Mouse (Mus musculus): Measurements from ENCODE around the gene Lrfn2.

DNA sequence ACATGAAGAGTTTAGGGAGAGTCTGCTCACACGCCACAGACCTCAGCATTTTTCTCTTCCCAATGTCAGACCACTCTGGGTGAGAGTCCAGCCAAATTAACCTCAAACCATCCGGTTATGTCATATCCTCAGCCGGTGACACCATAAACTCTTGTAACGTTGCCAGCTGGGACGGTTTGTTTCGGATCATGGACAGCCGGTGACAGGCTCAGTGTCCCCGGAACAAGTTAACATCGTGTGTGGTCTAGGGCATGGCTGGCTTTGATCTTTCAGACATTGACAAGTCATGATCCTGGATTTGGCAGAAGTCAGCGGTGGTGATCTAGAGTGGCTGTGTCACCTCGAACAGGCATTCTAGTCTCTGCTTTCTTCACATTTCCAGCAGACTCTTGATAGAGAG lies 119.1 kb downstream of the Lrfn2 start:
- no peak for TF ChIP-seq TAL1 (IDR thresholded peaks at IDR 0.05; ENCODE audit: low read length)
- no peak for TF ChIP-seq GATA1 (IDR thresholded peaks at IDR 0.05; ENCODE audit: low read length)
